Mouse (Mus musculus) lung, postnatal 14 days (tissue): ENCODE results near the gene Zmym1.
A peak's percentile ranks its signal among the peaks of the same experiment; 100 is the strongest.
"Not testable (repeated sequence)": the region's sequence is repeated elsewhere in the genome, so short reads cannot be mapped to it uniquely, and the experiment has no call there.

Experiments used
- DNase-seq: peaks from one replicate; pipeline ENCODE4 v3.0.0; 2021

The Zmym1 gene

GRCm38 (mm10) chr4:127060585-127061290, at the start of gene Zmym1:
TSS of gene Zmym1 (minus strand) at chr4:127061152.
- DNase-seq: peak; percentile 91

GRCm38 (mm10) chr4:127110570-127110969, 49.6 kb upstream of the Zmym1 start:
- DNase-seq: peak; percentile 3

GRCm38 (mm10) chr4:127107566-127107965, 46.6 kb upstream of the Zmym1 start:
- DNase-seq: no peak

- DNase-seq: not testable (repeated sequence)
These were observed 38.6 kb upstream of the Zmym1 start for GRCm38 (mm10) chr4:127099552-127099951.

GRCm38 (mm10) chr4:127095090-127095489, 34.1 kb upstream of the Zmym1 start:
- DNase-seq: no peak

GRCm38 (mm10) chr4:127091188-127091587, 30.2 kb upstream of the Zmym1 start:
- DNase-seq: no peak

GRCm38 (mm10) chr4:127085761-127086160, 24.8 kb upstream of the Zmym1 start:
- DNase-seq: no peak

GRCm38 (mm10) chr4:127083131-127083530, 22.2 kb upstream of the Zmym1 start:
- no peak for DNase-seq

- no peak for DNase-seq
These were observed 19.9 kb upstream of the Zmym1 start for GRCm38 (mm10) chr4:127080806-127081205.

GRCm38 (mm10) chr4:127076875-127077548, 16.1 kb upstream of the Zmym1 start, which contains the start of gene Zmym6:
TSS of gene Zmym6 (plus strand) at chr4:127077383.
- DNase-seq: peak; percentile 93

GRCm38 (mm10) chr4:127074915-127075314, 14.0 kb upstream of the Zmym1 start:
- no peak for DNase-seq

- no peak for DNase-seq
These were observed 3.1 kb upstream of the Zmym1 start for GRCm38 (mm10) chr4:127064051-127064450.

- DNase-seq: no peak
These were observed 6.3 kb downstream of the Zmym1 start for GRCm38 (mm10) chr4:127054522-127055198.

GRCm38 (mm10) chr4:127053071-127053470, 7.9 kb downstream of the Zmym1 start:
- no peak for DNase-seq

- DNase-seq: no peak
These were observed 9.8 kb downstream of the Zmym1 start for GRCm38 (mm10) chr4:127051121-127051520.

- DNase-seq: no peak
These were observed 17.4 kb downstream of the Zmym1 start for GRCm38 (mm10) chr4:127043540-127043939.

GRCm38 (mm10) chr4:127039871-127040483, 21.0 kb downstream of the Zmym1 start:
- no peak for DNase-seq

- no peak for DNase-seq
These were observed 22.1 kb downstream of the Zmym1 start for GRCm38 (mm10) chr4:127038828-127039349.

- no peak for DNase-seq
These were observed 22.8 kb downstream of the Zmym1 start for GRCm38 (mm10) chr4:127037908-127038827.

GRCm38 (mm10) chr4:127037158-127037557, 23.8 kb downstream of the Zmym1 start:
- DNase-seq: no peak

GRCm38 (mm10) chr4:127027228-127028190, 33.4 kb downstream of the Zmym1 start:
- DNase-seq: peak; percentile 61
